Mouse (Mus musculus): ENCODE measurements around the gene Prpf19.

- TF ChIP-seq CTCF (IDR thresholded peaks at IDR 0.05; ENCODE audit: low read depth) (no peak), EP300 (IDR thresholded peaks at IDR 0.05; ENCODE audit: low read depth) (no peak)
These were observed 57.2 kb downstream of the Prpf19 start for GRCm38 (mm10) chr19:10952021-10952939.

Measured in liver, embryonic 14.5 days (tissue).